Mouse (Mus musculus) ES-Bruce4 (cell line): ENCODE results near the gene Acot12. TPM values are rescaled to one million over a fixed set of nuclear protein-coding genes. Genes with fewer than 3 reads are reported as not detected.

Experiments used
- H3K27ac ChIP-seq: 2 replicates; pipeline ENCODE4 v1.5.1; 2012; ENCODE audit warnings: low read length, inconsistent platforms; ENCODE audit not compliant: insufficient read depth
- H3K27me3 ChIP-seq: 2 replicates; pipeline ENCODE4 v1.6.1; 2012; ENCODE audit warnings: mild to moderate bottlenecking, low read length, inconsistent platforms; ENCODE audit not compliant: control insufficient read depth, poor library complexity, insufficient read depth, severe bottlenecking
- H3K36me3 ChIP-seq: 2 replicates; pipeline ENCODE4 v1.6.1; 2012; ENCODE audit warnings: inconsistent platforms, mild to moderate bottlenecking, low read length, moderate library complexity; ENCODE audit not compliant: control insufficient read depth, poor library complexity, insufficient read depth, severe bottlenecking
- H3K4me1 ChIP-seq: one replicate; pipeline ENCODE4 v1.8.1; 2011; ENCODE audit warnings: low read length; ENCODE audit not compliant: control insufficient read depth, insufficient read depth
- H3K4me3 ChIP-seq: 2 replicates; pipeline ENCODE4 v1.5.1; 2011; ENCODE audit warnings: low read depth, mild to moderate bottlenecking, low read length
- H3K9ac ChIP-seq: 2 replicates; pipeline ENCODE4 v1.6.1; 2012; ENCODE audit warnings: low read depth, mild to moderate bottlenecking, inconsistent platforms; ENCODE audit not compliant: poor library complexity, severe bottlenecking
- H3K9me3 ChIP-seq: replicated peaks from 2 replicates; pipeline ENCODE4 v1.6.1; 2012; ENCODE audit warnings: mild to moderate bottlenecking, low read length, inconsistent platforms; ENCODE audit not compliant: control insufficient read depth, poor library complexity, insufficient read depth, severe bottlenecking
- CTCF ChIP-seq: IDR thresholded peaks from one replicate; pipeline ENCODE4 v1.8.1; 2011; ENCODE audit warnings: low read depth, low read length
- EP300 ChIP-seq: IDR thresholded peaks from 2 replicates; pipeline ENCODE4 v1.6.1; 2011; ENCODE audit warnings: low read depth, low read length; ENCODE audit not compliant: insufficient read depth
- POLR2A ChIP-seq: IDR thresholded peaks from one replicate; pipeline ENCODE4 v1.8.1; 2011; ENCODE audit warnings: low read length; ENCODE audit not compliant: insufficient read depth
- polyA plus RNA-seq: library from polyadenylated mRNA; stranded (reverse); fragments of >200 nt; gene quantifications from 2 replicates; pipeline ENCODE4 v1.2.4, GENCODE M21; 2011; ENCODE audit warnings: low read depth; ENCODE audit not compliant: missing spikeins, insufficient read depth, insufficient read length

Acot12 gene
- polyA plus RNA-seq, 1 experiment = not detected

- H3K4me1 ChIP-seq = no peaks in the 10 kb centered on the region
- no peaks in the 10 kb centered on the region for H3K9me3 ChIP-seq
- H3K4me3 ChIP-seq = no peak overlapping the region
- H3K9ac ChIP-seq = no peak overlapping the region
- H3K27me3 ChIP-seq = peaks cover 2% of the 10 kb centered on the region; the same call in 1 of the 2 replicates
- H3K27ac ChIP-seq = no peak overlapping the region
- H3K36me3 ChIP-seq = no peaks in the 10 kb centered on the region
- TF ChIP-seq POLR2A (no peak), CTCF (no peak), EP300 (no peak)
These were observed 4.1 kb upstream of the Acot12 start for GRCm38 (mm10) chr13:91737191-91737590.

GRCm38 (mm10) chr13:91740851-91741250 is 461 bp upstream of the Acot12 start:
- Histone ChIP-seq H3K36me3 (no peaks in the 10 kb centered on the region), H3K27me3 (peaks cover 2% of the 10 kb centered on the region), H3K9ac (peak overlapping the region; percentile 16; the same call in 1 of the 2 replicates), H3K4me3 (peak overlapping the region; percentile 55), H3K27ac (no peak overlapping the region), H3K9me3 (no peaks in the 10 kb centered on the region), H3K4me1 (no peaks in the 10 kb centered on the region)
- TF ChIP-seq EP300 (no peak), CTCF (no peak), POLR2A (no peak)

- Histone ChIP-seq H3K9me3 (no peaks in the 10 kb centered on the region), H3K27me3 (peaks cover 2% of the 10 kb centered on the region), H3K27ac (no peak overlapping the region), H3K4me3 (no peak overlapping the region), H3K4me1 (no peaks in the 10 kb centered on the region), H3K36me3 (no peaks in the 10 kb centered on the region), H3K9ac (no peak overlapping the region)
- TF ChIP-seq POLR2A (no peak), EP300 (no peak), CTCF (no peak)
These were observed 1.9 kb downstream of the Acot12 start for GRCm38 (mm10) chr13:91743180-91743579.

GRCm38 (mm10) chr13:91746470-91746869 is 5.2 kb downstream of the Acot12 start:
- TF ChIP-seq POLR2A = no peak
- no peak for TF ChIP-seq CTCF
- TF ChIP-seq EP300 = no peak
- Histone ChIP-seq H3K27ac (no peak overlapping the region), H3K36me3 (no peaks in the 10 kb centered on the region), H3K9me3 (no peaks in the 10 kb centered on the region), H3K27me3 (no peaks in the 10 kb centered on the region; the same call in 1 of the 2 replicates), H3K4me3 (no peak overlapping the region), H3K9ac (no peak overlapping the region), H3K4me1 (peaks cover 2% of the 10 kb centered on the region)

- Histone ChIP-seq H3K9ac (no peak overlapping the region), H3K27me3 (no peaks in the 10 kb centered on the region), H3K36me3 (no peaks in the 10 kb centered on the region), H3K9me3 (no peaks in the 10 kb centered on the region), H3K27ac (no peak overlapping the region), H3K4me3 (no peak overlapping the region), H3K4me1 (peaks cover 2% of the 10 kb centered on the region)
- TF ChIP-seq EP300 (no peak), POLR2A (no peak), CTCF (no peak)
These were observed 7.1 kb downstream of the Acot12 start for GRCm38 (mm10) chr13:91748401-91748800.

GRCm38 (mm10) chr13:91749981-91750380 is 8.7 kb downstream of the Acot12 start:
- Histone ChIP-seq H3K9me3 (no peaks in the 10 kb centered on the region), H3K4me1 (peaks cover 2% of the 10 kb centered on the region), H3K4me3 (no peak overlapping the region), H3K27me3 (no peaks in the 10 kb centered on the region), H3K27ac (no peak overlapping the region), H3K36me3 (no peaks in the 10 kb centered on the region), H3K9ac (no peak overlapping the region)
- no peak for TF ChIP-seq CTCF
- TF ChIP-seq EP300 = no peak
- TF ChIP-seq POLR2A = no peak

GRCm38 (mm10) chr13:91753724-91754123 is 12.4 kb downstream of the Acot12 start:
- no peaks in the 10 kb centered on the region for H3K27me3 ChIP-seq
- no peak overlapping the region for H3K9ac ChIP-seq
- H3K36me3 ChIP-seq = no peaks in the 10 kb centered on the region
- no peak for TF ChIP-seq EP300
- no peak for TF ChIP-seq CTCF
- TF ChIP-seq POLR2A = no peak
- H3K4me3 ChIP-seq = no peak overlapping the region
- no peak overlapping the region for H3K27ac ChIP-seq
- H3K4me1 ChIP-seq = peaks cover 2% of the 10 kb centered on the region
- H3K9me3 ChIP-seq = no peaks in the 10 kb centered on the region
